Mouse (Mus musculus) heart, postnatal 36 days (tissue): ENCODE measurements around the gene Myog. TPM values are rescaled to one million over a fixed set of nuclear protein-coding genes. Genes with fewer than 3 reads are reported as not detected.
"Not testable (repeated sequence)": the region's sequence is repeated elsewhere in the genome, so short reads cannot be mapped to it uniquely, and the experiment has no call there.

Source experiments
- DNase-seq, 2 experiments: peaks; one replicate each; pipeline ENCODE4 v3.0.0; 2021 to 2022
- intact Hi-C: fragments of 180-260 bp; cut with DNase I; formaldehyde crosslinking; loops from one replicate; pipeline ENCODE4 v1.15.1; 2025
- total RNA-seq, 2 experiments: library from RNA; stranded (reverse); gene quantifications; 2 replicates each; pipeline ENCODE4 v1.2.3; 2021

Myog gene
- total RNA-seq, result not detected

DNA sequence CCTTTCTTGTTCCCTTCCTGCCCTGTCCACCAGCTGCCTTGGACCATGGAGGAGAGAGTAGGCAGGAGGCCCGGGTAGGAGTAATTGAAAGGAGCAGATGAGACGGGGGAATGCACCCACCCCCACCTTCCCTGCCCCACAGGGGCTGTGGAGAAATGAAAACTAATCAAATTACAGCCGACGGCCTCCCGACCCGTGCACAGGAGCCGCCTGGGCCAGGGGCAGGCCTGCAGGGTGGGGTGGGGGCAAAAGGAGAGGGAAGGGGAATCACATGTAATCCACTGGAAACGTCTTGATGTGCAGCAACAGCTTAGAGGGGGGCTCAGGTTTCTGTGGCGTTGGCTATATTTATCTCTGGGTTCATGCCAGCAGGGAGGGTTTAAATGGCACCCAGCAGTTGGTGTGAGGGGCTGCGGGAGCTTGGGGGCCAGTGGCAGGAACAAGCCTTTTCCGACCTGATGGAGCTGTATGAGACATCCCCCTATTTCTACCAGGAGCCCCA lies at the start of gene Myog:
Gene Myog (plus strand): TSS at position 392 of the 502 bp plus-strand sequence.
- no peak for DNase-seq
- intact Hi-C loops, result no loop called here

DNA sequence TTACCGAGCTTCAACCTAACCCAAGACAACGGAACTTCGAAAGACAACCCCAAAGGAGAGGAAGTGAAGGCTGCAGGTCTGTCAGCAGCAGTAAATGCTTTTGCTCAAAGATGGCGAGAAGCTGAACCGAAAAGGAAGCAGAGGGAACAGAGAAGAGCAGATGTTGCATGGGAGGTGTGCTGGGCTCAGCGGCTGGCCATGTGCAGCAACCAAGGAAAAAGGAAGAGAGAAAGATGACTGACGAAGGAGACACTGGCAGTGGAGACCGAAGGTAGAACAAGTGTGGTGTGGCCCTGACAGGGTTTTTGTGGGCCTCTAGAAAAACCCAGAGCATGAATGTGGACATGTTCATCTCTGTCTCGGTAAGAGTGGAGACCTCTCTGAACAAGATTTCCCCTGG lies 49.1 kb upstream of the Myog start:
- intact Hi-C loops, result loop anchor here (5.0 kb wide), 1 partner anchor 188 kb away; no protein-coding TSS in a partner anchor
- DNase-seq, result no peak

- intact Hi-C loops, result loop anchor here (5.0 kb wide), 1 partner anchor 189 kb away; no protein-coding TSS in a partner anchor
- no peak for DNase-seq
Measured at GRCm38 (mm10) chr1:134241298-134241697, 48.5 kb upstream of the Myog start.

- DNase-seq, result no peak
- intact Hi-C loops, result loop anchor here (5.0 kb wide), 1 partner anchor 190 kb away; no protein-coding TSS in a partner anchor
Measured at GRCm38 (mm10) chr1:134242286-134242685, 47.5 kb upstream of the Myog start.

- intact Hi-C loops, result loop anchor here (5.0 kb wide), 1 partner anchor 191 kb away; no protein-coding TSS in a partner anchor
- DNase-seq, result no peak
Measured at GRCm38 (mm10) chr1:134243505-134243904, 46.3 kb upstream of the Myog start.

DNA sequence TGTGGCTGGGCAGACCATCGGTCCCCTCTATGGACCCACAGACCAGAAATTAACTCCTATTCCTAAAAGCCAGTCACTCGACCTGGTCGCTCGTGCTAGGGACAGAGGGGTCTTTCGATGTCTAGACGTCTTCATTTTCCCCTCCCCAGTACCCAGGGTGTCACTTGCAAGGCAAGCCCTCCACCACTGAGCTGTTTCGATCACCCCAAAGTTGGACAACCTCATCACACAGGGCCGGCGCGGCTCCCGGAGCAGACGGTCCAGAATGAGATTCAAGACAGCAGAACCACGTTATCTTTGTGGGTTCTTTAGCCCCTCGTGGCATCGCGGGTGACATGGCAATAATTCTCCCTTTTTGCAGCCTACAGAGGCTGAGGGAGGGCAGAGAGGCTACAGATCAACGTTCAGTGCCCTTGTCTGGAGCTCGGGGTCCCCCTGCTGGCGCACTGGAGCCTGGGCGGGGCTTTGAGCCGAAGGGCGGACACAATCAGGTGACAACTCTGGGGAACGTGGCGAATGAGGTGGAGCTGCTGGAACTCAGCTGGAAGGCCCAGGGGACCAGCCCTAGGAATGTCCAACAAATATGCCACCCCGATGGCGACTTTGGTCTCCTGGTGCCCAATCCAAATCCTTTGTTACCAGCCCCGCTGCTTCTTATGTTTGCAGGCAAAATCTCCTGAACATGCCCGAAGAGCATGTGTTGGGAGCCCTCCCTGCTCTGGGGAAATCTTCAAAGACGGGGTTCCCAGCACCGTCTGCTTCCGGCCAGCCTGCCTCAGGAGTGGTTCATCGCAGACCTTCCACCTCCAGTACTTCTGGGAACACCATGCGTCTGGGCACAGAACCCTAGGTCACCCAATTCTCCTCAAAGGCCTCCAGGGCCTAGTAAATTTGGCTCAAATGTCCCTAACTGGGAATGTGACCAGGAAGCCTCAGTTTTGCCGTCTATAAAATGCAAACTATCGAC lies 45.6 kb upstream of the Myog start:
- peak; percentile 90 to 93 for DNase-seq
- intact Hi-C loops, result loop anchor here (1.0 to 5.0 kb wide), 5 partner anchors 48 to 192 kb away; no protein-coding TSS in a partner anchor

DNA sequence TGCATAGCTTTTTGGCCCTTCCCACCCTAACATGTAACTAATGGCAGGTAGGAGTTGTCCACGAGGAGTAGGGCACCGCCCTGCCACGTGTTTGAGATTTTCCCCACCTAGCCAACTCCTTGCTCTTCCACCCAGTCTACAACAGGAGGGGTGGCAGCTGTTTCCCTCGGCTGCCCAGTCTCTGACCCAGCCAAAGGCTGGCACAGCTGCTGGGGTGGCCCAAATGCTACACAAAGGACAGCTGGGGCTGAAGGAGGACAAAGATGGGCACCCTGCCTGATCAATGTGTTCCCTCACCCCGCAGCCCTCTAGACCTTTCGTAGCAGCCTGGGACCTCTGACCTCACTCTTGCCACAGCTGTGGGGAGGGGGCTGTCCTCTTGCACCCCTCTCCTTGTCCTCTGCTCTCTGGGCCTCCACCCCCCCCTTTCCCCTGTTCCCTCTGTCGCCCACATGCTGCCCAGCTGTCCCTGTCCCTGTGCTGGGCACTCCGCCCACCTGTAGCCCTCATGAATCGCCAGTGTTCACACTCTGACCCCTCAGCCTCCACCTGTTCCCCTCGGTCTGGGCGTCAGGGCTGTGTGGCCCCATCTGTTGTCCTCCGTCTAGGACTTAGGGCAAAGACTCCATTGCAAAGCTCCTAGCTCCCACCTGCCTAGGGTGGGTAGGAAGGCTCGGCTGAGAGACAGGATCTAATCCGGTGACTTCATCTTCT lies 44.6 kb upstream of the Myog start:
- intact Hi-C loops, result loop anchor here (2.0 kb wide), 1 partner anchor 78 kb away; no protein-coding TSS in a partner anchor
- no peak for DNase-seq

- DNase-seq, result peak in 1 of 2 experiments; percentile 32
- intact Hi-C loops, result no loop called here
Measured at GRCm38 (mm10) chr1:134246590-134246989, 43.2 kb upstream of the Myog start.

- DNase-seq, intact Hi-C loops: not testable (repeated sequence)
Measured at GRCm38 (mm10) chr1:134249681-134250080, 40.1 kb upstream of the Myog start.

DNA sequence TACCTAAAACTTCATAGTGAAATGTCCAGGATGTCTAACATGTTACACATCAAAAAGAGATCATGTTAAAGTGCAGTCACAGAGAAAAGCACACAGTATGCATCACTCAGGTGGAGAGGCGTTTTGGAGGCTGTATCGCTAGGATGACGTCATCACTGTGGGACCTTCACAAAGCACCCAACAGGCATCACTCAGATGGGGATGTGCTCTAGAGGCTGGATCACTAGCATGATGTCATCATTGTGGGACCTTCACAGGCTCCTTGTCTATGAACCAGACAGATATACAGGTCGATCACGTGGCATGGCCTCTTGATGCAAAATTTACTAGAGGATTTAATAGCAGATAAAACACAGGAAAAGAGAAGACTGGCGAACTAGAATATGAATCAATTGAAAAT lies 25.4 kb upstream of the Myog start:
- intact Hi-C loops, result no loop called here
- DNase-seq, result no peak

- DNase-seq, result no peak
- intact Hi-C loops, result no loop called here
Measured at GRCm38 (mm10) chr1:134265797-134266196, 24.0 kb upstream of the Myog start.

DNA sequence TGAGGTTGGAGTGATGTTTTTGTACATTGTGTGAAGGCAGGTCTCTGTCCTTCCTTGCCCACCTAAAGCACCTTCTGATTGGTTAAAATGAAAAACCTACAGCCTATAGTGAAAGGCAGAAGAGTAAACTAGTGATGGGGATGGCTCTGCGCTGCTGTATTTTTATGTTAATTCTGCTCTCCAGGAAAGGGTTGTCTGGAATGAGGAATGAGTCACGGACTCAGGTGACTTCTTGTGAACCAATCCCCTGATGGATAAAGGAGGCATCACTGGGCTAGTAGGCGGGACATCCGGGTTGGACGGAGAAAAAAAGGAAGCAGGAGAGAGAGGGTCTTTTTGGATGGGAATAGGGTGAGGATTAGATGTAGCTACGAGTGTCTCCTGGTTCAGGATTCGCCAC lies 19.8 kb upstream of the Myog start:
- no peak for DNase-seq
- intact Hi-C loops, result no loop called here

- DNase-seq, result no peak
- intact Hi-C loops, result no loop called here
Measured at GRCm38 (mm10) chr1:134272754-134273250, 17.0 kb upstream of the Myog start.

- DNase-seq, result no peak
- intact Hi-C loops, result no loop called here
Measured at GRCm38 (mm10) chr1:134273493-134274395, 16.0 kb upstream of the Myog start.

DNA sequence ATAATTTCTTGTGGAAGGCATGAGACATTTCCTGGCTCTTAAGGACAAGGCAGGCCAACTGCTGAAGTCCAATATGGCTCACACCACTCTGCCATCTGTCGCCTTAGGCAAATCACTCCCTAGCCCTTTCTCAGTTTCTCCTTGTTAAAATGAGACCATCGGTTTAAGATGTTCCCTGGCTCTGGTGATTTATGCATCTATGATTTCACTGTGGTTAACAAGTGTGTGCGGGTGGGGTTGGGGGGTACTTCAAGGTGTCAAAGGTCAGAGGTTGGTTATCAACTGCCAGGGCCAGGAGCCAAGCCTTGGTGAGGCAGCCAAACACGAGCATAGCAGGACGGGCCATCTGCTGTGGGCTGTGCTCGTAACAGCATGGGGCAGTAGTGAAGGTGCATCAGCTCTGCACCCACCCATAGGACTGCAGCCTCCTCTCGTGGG lies 15.3 kb upstream of the Myog start:
- intact Hi-C loops, result no loop called here
- no peak for DNase-seq

- DNase-seq, result peak in 1 of 2 experiments; percentile 18
- intact Hi-C loops, result no loop called here
Measured at GRCm38 (mm10) chr1:134275616-134276464, 13.9 kb upstream of the Myog start.

GRCm38 (mm10) chr1:134276823-134277222 lies 13.0 kb upstream of the Myog start:
- no peak for DNase-seq

GRCm38 (mm10) chr1:134280174-134280573 lies 9.6 kb upstream of the Myog start:
- intact Hi-C loops, result no loop called here
- DNase-seq, result no peak

More at GRCm38 (mm10) chr1:134276823-134277222, 13.0 kb upstream of the Myog start:
- intact Hi-C loops, result no loop called here

- intact Hi-C loops, result no loop called here
Measured at GRCm38 (mm10) chr1:134281563-134281962, 8.2 kb upstream of the Myog start.

More at GRCm38 (mm10) chr1:134281563-134281962, 8.2 kb upstream of the Myog start:
- DNase-seq, result no peak
